Mouse (Mus musculus) limb, embryonic 14.5 days (tissue): ENCODE data around the gene Stpg4. TPM values are rescaled to one million over a fixed set of nuclear protein-coding genes. Genes with fewer than 3 reads are reported as not detected.

Source experiments
- ATAC-seq: fragments of 200-750 bp; cut with Nextera tagmentation; 2 replicates; pipeline ENCODE4 v1.8.0; 2017; ENCODE audit warnings: low read depth, moderate number of reproducible peaks, moderate TSS enrichment; ENCODE audit not compliant: low FRiP score
- DNase-seq: peaks from one replicate; pipeline ENCODE4 v3.0.0-alpha.2; 2015; ENCODE audit warnings: low spot score
- H3K27ac ChIP-seq: fragments of 300-500 bp; sonication (generic); replicated peaks from 2 replicates; pipeline ENCODE4 v1.5.1; 2014; ENCODE audit warnings: low read depth, mild to moderate bottlenecking, low read length, moderate library complexity, mixed read lengths
- H3K27me3 ChIP-seq: fragments of 300-500 bp; sonication (generic); 2 replicates; pipeline ENCODE4 v1.6.1; 2014; ENCODE audit warnings: low read length, mixed read lengths; ENCODE audit not compliant: control insufficient read depth, insufficient read depth
- H3K36me3 ChIP-seq: fragments of 300-500 bp; sonication (generic); 2 replicates; pipeline ENCODE4 v1.6.1; 2014; ENCODE audit warnings: mild to moderate bottlenecking, low read length, moderate library complexity, mixed read lengths; ENCODE audit not compliant: control insufficient read depth, insufficient read depth
- H3K4me1 ChIP-seq: fragments of 300-500 bp; sonication (generic); 2 replicates; pipeline ENCODE4 v1.6.1; 2014; ENCODE audit warnings: antibody characterized with exemption, low read length, mixed read lengths; ENCODE audit not compliant: control insufficient read depth, insufficient read depth
- H3K4me2 ChIP-seq: fragments of 300-500 bp; sonication (generic); replicated peaks from 2 replicates; pipeline ENCODE4 v1.6.1; 2014; ENCODE audit warnings: low read depth, mild to moderate bottlenecking, low read length, moderate library complexity; ENCODE audit not compliant: severe bottlenecking
- H3K4me3 ChIP-seq: fragments of 300-500 bp; sonication (generic); replicated peaks from 2 replicates; pipeline ENCODE4 v1.5.1; 2014; ENCODE audit warnings: low read length
- H3K9ac ChIP-seq: fragments of 300-500 bp; sonication (generic); 2 replicates; pipeline ENCODE4 v1.6.1; 2014; ENCODE audit warnings: mild to moderate bottlenecking, low read depth, low read length, moderate library complexity; ENCODE audit not compliant: severe bottlenecking
- H3K9me3 ChIP-seq: fragments of 300-500 bp; sonication (generic); 2 replicates; pipeline ENCODE4 v1.6.1; 2016; ENCODE audit warnings: low read length; ENCODE audit not compliant: control insufficient read depth
- POLR2A ChIP-seq: fragments of 200-500 bp; IDR thresholded peaks from 2 replicates; pipeline ENCODE4 v1.8.0; 2012; ENCODE audit warnings: inconsistent platforms, mild to moderate bottlenecking, moderate library complexity, borderline replicate concordance; ENCODE audit not compliant: insufficient read depth, insufficient read length; ENCODE audit errors: extremely low read depth
- WGBS: fragments of 180-500 bp; shearing (Covaris S2); extraction: QIAGEN DNeasy Blood & Tissue Kit; methylation state at CpG from one replicate; pipeline ENCODE4 v1.1.7; 2014; 5-methylcytosine and 5-hydroxymethylcytosine counted together
- polyA plus RNA-seq, 2 experiments: library from polyadenylated mRNA; depleted of rRNA in 1 of 2; stranded (reverse) in 1 of 2; unstranded in 1 of 2; fragments of >200 nt; fragmentation: Nextera tagmentation in 1 of 2; extraction: Ambion mirVana in 1 of 2; gene quantifications; 2 replicates each; pipeline versions ENCODE4 v1.2.1 to v1.2.3; 2012 to 2014

Stpg4 gene
- polyA plus RNA-seq, 2 experiments: not detected

- peaks cover 34% of the 10 kb centered on the region for H3K4me1 ChIP-seq
Measured at GRCm38 (mm10) chr17:87349575-87349974, 78.0 kb downstream of the Stpg4 start.

GRCm38 (mm10) chr17:87349069-87349468, 78.5 kb downstream of the Stpg4 start:
- no peak for ATAC-seq
- Histone ChIP-seq H3K36me3 (no peaks in the 10 kb centered on the region), H3K9me3 (no peaks in the 10 kb centered on the region), H3K4me3 (no peak overlapping the region), H3K9ac (no peak overlapping the region), H3K4me1 (peaks cover 34% of the 10 kb centered on the region), H3K27ac (no peak overlapping the region), H3K4me2 (no peak overlapping the region), H3K27me3 (no peaks in the 10 kb centered on the region)
- 23% methylated on average over 9 of the region's 9 CpGs for WGBS
- DNase-seq: no peak
- no peak for TF ChIP-seq POLR2A

More at GRCm38 (mm10) chr17:87349575-87349974, 78.0 kb downstream of the Stpg4 start:
- Histone ChIP-seq H3K27ac (no peak overlapping the region), H3K27me3 (no peaks in the 10 kb centered on the region), H3K36me3 (no peaks in the 10 kb centered on the region), H3K4me3 (no peak overlapping the region), H3K4me2 (no peak overlapping the region), H3K9me3 (no peaks in the 10 kb centered on the region), H3K9ac (no peak overlapping the region)
- WGBS: 53% methylated on average over 9 of the region's 9 CpGs
- ATAC-seq: no peak
- DNase-seq: no peak
- TF ChIP-seq POLR2A: no peak

GRCm38 (mm10) chr17:87348353-87348752, 79.2 kb downstream of the Stpg4 start:
- no peak for DNase-seq
- no peaks in the 10 kb centered on the region for H3K27me3 ChIP-seq
- TF ChIP-seq POLR2A: no peak
- no peak for ATAC-seq
- no peak overlapping the region for H3K4me3 ChIP-seq
- H3K36me3 ChIP-seq: no peaks in the 10 kb centered on the region
- H3K9me3 ChIP-seq: no peaks in the 10 kb centered on the region
- no peak overlapping the region for H3K27ac ChIP-seq
- H3K9ac ChIP-seq: no peak overlapping the region
- peaks cover 34% of the 10 kb centered on the region for H3K4me1 ChIP-seq
- no peak overlapping the region for H3K4me2 ChIP-seq
- WGBS: 55% methylated on average over 9 of the region's 9 CpGs

- peaks cover 6% of the 10 kb centered on the region; the same call in 1 of the 2 replicates for H3K4me1 ChIP-seq
- 37% methylated on average over 4 of the region's 4 CpGs for WGBS
Measured at GRCm38 (mm10) chr17:87345252-87345593, 82.3 kb downstream of the Stpg4 start.

GRCm38 (mm10) chr17:87344441-87345251, 82.9 kb downstream of the Stpg4 start:
- H3K27ac ChIP-seq: no peak overlapping the region
- no peaks in the 10 kb centered on the region for H3K36me3 ChIP-seq
- TF ChIP-seq POLR2A: no peak
- H3K4me1 ChIP-seq: peaks cover 4% of the 10 kb centered on the region; the same call in 1 of the 2 replicates
- no peaks in the 10 kb centered on the region for H3K27me3 ChIP-seq
- H3K9me3 ChIP-seq: no peaks in the 10 kb centered on the region
- 66% methylated on average over 17 of the region's 18 CpGs for WGBS
- no peak overlapping the region for H3K4me2 ChIP-seq
- H3K4me3 ChIP-seq: no peak overlapping the region
- H3K9ac ChIP-seq: no peak overlapping the region
- DNase-seq (no peak), ATAC-seq (no peak)

More at GRCm38 (mm10) chr17:87345252-87345593, 82.3 kb downstream of the Stpg4 start:
- Histone ChIP-seq H3K9me3 (no peaks in the 10 kb centered on the region), H3K27ac (no peak overlapping the region), H3K4me2 (no peak overlapping the region), H3K27me3 (no peaks in the 10 kb centered on the region), H3K36me3 (no peaks in the 10 kb centered on the region), H3K9ac (no peak overlapping the region), H3K4me3 (no peak overlapping the region)
- ATAC-seq (no peak), DNase-seq (no peak)
- no peak for TF ChIP-seq POLR2A
